Mouse (Mus musculus) thymus, adult 2 months (tissue): ENCODE data around the gene Chrm1.

ENCODE experiments used
- CTCF ChIP-seq: fragments of 200-500 bp; IDR thresholded peaks from 2 replicates; pipeline ENCODE4 v1.5.1; 2012; ENCODE audit warnings: mild to moderate bottlenecking, control low read depth, low read length, moderate library complexity, borderline replicate concordance; ENCODE audit not compliant: control insufficient read depth, poor library complexity, insufficient read depth; ENCODE audit errors: extremely low read depth
- POLR2A ChIP-seq: fragments of 200-500 bp; IDR thresholded peaks from 2 replicates; pipeline ENCODE4 v1.6.1; 2012; ENCODE audit warnings: mild to moderate bottlenecking, low read length, control low read depth, moderate library complexity; ENCODE audit not compliant: control insufficient read depth, poor library complexity, insufficient read depth; ENCODE audit errors: extremely low read depth

DNA sequence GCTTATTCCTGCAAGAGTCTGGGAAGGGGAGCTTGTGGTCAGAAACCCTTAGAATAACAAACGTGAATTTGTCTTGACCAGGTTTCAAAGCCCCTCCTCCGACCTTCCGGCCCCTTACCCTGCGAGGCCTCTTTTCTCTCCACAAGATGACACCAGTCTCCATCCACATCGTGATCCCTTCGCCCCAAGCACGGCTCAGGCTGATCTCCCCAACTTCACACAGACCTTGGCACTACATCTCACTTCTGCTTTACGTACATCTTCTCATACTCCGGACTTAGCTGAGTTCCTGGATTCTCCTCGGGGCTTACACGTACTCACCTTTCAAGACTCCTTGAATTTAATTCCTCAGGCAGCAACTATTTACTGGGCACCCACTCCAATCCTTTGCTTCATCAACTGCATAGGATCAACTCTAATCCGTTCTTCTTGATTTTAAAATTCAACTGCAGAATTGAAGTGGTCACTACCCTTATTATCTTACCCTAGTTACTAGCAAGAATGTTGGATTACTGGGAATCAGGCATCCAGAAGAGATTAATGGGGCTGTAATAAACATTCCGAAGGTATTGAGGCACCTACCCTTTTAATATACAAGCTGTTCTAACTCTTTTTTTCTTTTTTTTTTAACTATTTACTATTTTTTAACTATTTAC is 50.5 kb downstream of the Chrm1 start:
- TF ChIP-seq CTCF: no peak
- TF ChIP-seq POLR2A: no peak
